ENCODE assay signal across 13 mouse cellular contexts in the genomic region with DNA sequence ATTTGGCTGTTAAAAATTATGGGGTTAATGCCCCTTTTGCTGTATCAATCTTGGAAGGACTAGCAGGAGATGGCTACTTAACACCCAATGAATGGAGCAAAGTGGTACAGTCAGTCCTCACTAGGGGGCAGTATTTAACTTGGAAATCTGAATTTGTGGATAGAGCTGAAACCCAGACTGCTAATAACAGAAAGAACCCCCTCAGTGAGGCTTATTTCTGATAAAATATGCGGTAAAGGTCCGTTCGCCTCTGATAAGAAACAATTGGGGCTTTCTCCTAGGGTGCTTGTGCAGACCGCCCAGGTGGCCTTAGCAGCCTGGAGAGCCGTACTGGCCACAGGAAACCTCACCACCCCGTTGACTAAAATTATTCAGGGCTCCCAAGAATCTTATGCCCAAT. TPM values are rescaled to one million over a fixed set of nuclear protein-coding genes. Genes with fewer than 3 reads are reported as not detected.
DNase-seq lines count a peak whose midpoint lies in the region; ATAC-seq lines count a peak whose summit lies in the region.
"Had no signal": no experiment of that assay in that cellular context is flagged by ENCODE, and none has a peak within 500 bp of the region (broad histone marks: within the 10 kb centered on the region; RNA-seq: fewer than 3 reads in every experiment).

No protein-coding gene starts in this region.

- no peaks in the 10 kb centered on the region for H3K27me3 ChIP-seq in limb, embryonic 10.5 days (ENCODE audit: low read depth, poor library complexity, severe bottlenecking)
- H3K27me3 ChIP-seq: embryonic facial prominence, embryonic 15.5 days; limb, embryonic 13.5 days had no signal

- no peaks in the 10 kb centered on the region for H3K9me3 ChIP-seq in limb, embryonic 10.5 days (replicated peaks)
- H3K9me3 ChIP-seq: embryonic facial prominence, embryonic 15.5 days; limb, embryonic 13.5 days had no signal

- WGBS in limb, embryonic 10.5 days = 65% methylated on average over 6 of the region's 6 CpGs

- peak; percentile 50 for ATAC-seq in megakaryocyte progenitor cell, adult 5-6 weeks (replicated peaks; ENCODE audit: poor library complexity)

- peak; percentile 10 for DNase-seq in heart, adult 8-10 months (ENCODE audit: low spot score)
- no peak for DNase-seq in heart, postnatal 36 days
- DNase-seq in left cerebral cortex, postnatal 14 days (ENCODE audit: low spot score in 2 of 2) = peak; percentile 24 to 32
- no peak for DNase-seq in left cerebral cortex, adult 8-10 months (ENCODE audit: low spot score in 2 of 2)
- DNase-seq in brain, adult 2 months (ENCODE audit: low read depth, low spot score) = peak; percentile 3
- DNase-seq in gastrocnemius, postnatal 36 days = no peak
- DNase-seq in limb, embryonic 10.5 days (ENCODE audit: low spot score) = no peak
- DNase-seq: gastrocnemius, postnatal 14 days; right cerebral cortex, adult 18-20 months had no signal

- H3K36me3 ChIP-seq in limb, embryonic 10.5 days = no peaks in the 10 kb centered on the region
- H3K36me3 ChIP-seq: embryonic facial prominence, embryonic 15.5 days; limb, embryonic 13.5 days had no signal

- no peaks in the 10 kb centered on the region for H3K4me1 ChIP-seq in limb, embryonic 10.5 days
- H3K4me1 ChIP-seq: embryonic facial prominence, embryonic 15.5 days; limb, embryonic 13.5 days had no signal

- no peak overlapping the region for H3K27ac ChIP-seq in limb, embryonic 10.5 days
- H3K27ac ChIP-seq: embryonic facial prominence, embryonic 15.5 days; limb, embryonic 13.5 days had no signal

- H3K4me3 ChIP-seq in limb, embryonic 10.5 days = no peak overlapping the region
- H3K4me3 ChIP-seq: embryonic facial prominence, embryonic 15.5 days; limb, embryonic 13.5 days had no signal

- intact Hi-C loops in heart, postnatal 36 days (cut with DNase I) = no loop called here
- intact Hi-C loops in left cerebral cortex, postnatal 14 days (cut with DNase I) = loop anchor here (5.0 kb wide), 2 partner anchors 605 to 720 kb away; no protein-coding TSS in a partner anchor
- intact Hi-C loops in gastrocnemius, postnatal 36 days (cut with DNase I) = no loop called here

RNA-seq across cellular contexts. Expression of a gene that starts 6.5 kb away (rescaled TPM):
- total RNA-seq in heart, adult 8-10 months (2022) = not detected
- not detected for total RNA-seq in heart, postnatal 36 days (2021)
- not detected for total RNA-seq in left cerebral cortex, postnatal 14 days (2021)
- not detected for total RNA-seq in left cerebral cortex, adult 8-10 months (2022)
- total RNA-seq in megakaryocyte progenitor cell, adult 5-6 weeks (2015) = not detected in 2 replicates
- not detected in 2 replicates for total RNA-seq in megakaryocyte progenitor cell, adult 5-6 weeks (2017)
- not detected for total RNA-seq in gastrocnemius, postnatal 36 days (2021)
- polyA plus RNA-seq in limb, embryonic 10.5 days (2016; fragmentation: Nextera tagmentation; extraction: Ambion mirVana) = not detected in 2 replicates
- total RNA-seq: adrenal gland, postnatal 4 days; gastrocnemius, postnatal 14 days had no signal
- polyA plus RNA-seq: embryonic facial prominence, embryonic 15.5 days; limb, embryonic 13.5 days had no signal

RNA-seq across cellular contexts. Expression of a gene that starts 45.4 kb away (rescaled TPM):
- not detected for total RNA-seq in heart, adult 8-10 months (2022)
- total RNA-seq in heart, postnatal 36 days (2021) = not detected
- not detected for total RNA-seq in left cerebral cortex, postnatal 14 days (2021)
- not detected for total RNA-seq in left cerebral cortex, adult 8-10 months (2022)
- not detected in 2 replicates for total RNA-seq in megakaryocyte progenitor cell, adult 5-6 weeks (2015)
- total RNA-seq in megakaryocyte progenitor cell, adult 5-6 weeks (2017) = not detected in 2 replicates
- not detected for total RNA-seq in gastrocnemius, postnatal 36 days (2021)
- not detected in 2 replicates for polyA plus RNA-seq in limb, embryonic 10.5 days (2016; fragmentation: Nextera tagmentation; extraction: Ambion mirVana)
- total RNA-seq: adrenal gland, postnatal 4 days; gastrocnemius, postnatal 14 days had no signal
- polyA plus RNA-seq: embryonic facial prominence, embryonic 15.5 days; limb, embryonic 13.5 days had no signal

Comparison
In these comparisons a context has a peak if more than half of its experiments do, and no peak if none do; other contexts are left out.
1. DNase-seq: peak in heart, adult 8-10 months (single experiment), left cerebral cortex, postnatal 14 days (2 of 2) and brain, adult 2 months (single experiment); none in heart, postnatal 36 days (0 of 2), left cerebral cortex, adult 8-10 months (0 of 2), gastrocnemius, postnatal 36 days (0 of 2) and limb, embryonic 10.5 days (single experiment).